17 mouse cellular contexts compared by ENCODE assay signal in genomic region chr12:17702944-17703335, GRCm38 (mm10). TPM values are rescaled to one million over a fixed set of nuclear protein-coding genes. Genes with fewer than 3 reads are reported as not detected.
DNase-seq lines count a peak whose midpoint lies in the region; ATAC-seq and TF ChIP-seq lines count a peak whose summit lies in the region.
"Had no signal": no experiment of that assay in that cellular context is flagged by ENCODE, and none has a peak within 500 bp of the region (broad histone marks: within the 10 kb centered on the region; RNA-seq: fewer than 3 reads in every experiment).

No protein-coding gene starts in this region.

- intact Hi-C loops in heart, postnatal 10 days (cut with DNase I): no loop called here
- intact Hi-C loops in left cerebral cortex, postnatal 25 days (cut with DNase I): no loop called here

- TF ChIP-seq CTCF in heart, postnatal 0 days (IDR thresholded peaks at IDR 0.05; ENCODE audit: low read depth): no peak
- TF ChIP-seq CTCF in liver, postnatal 0 days (IDR thresholded peaks at IDR 0.05; ENCODE audit: low read depth): no peak

- H3K36me3 ChIP-seq in heart, postnatal 0 days (replicated peaks; ENCODE audit: control insufficient read depth, insufficient read depth, low read length): no peaks in the 10 kb centered on the region
- no peaks in the 10 kb centered on the region for H3K36me3 ChIP-seq in midbrain, embryonic 11.5 days (ENCODE audit: control insufficient read depth, insufficient read depth, low read length)
- H3K36me3 ChIP-seq in midbrain, embryonic 16.5 days (ENCODE audit: control insufficient read depth, insufficient read depth, low read length): no peaks in the 10 kb centered on the region
- no peaks in the 10 kb centered on the region for H3K36me3 ChIP-seq in liver, postnatal 0 days (replicated peaks; ENCODE audit: insufficient read depth, low read length)
- H3K36me3 ChIP-seq: hindbrain, embryonic 13.5 days; intestine, embryonic 15.5 days; limb, embryonic 15.5 days; lung, embryonic 15.5 days; midbrain, embryonic 13.5 days; neural tube, embryonic 13.5 days had no signal

- H3K4me2 ChIP-seq in heart, postnatal 0 days (ENCODE audit: low read depth, low read length): no peak overlapping the region
- no peak overlapping the region for H3K4me2 ChIP-seq in midbrain, embryonic 11.5 days
- H3K4me2 ChIP-seq in midbrain, embryonic 16.5 days (ENCODE audit: low read length): no peak overlapping the region
- H3K4me2 ChIP-seq in liver, postnatal 0 days (ENCODE audit: low read depth, low read length): no peak overlapping the region
- H3K4me2 ChIP-seq: hindbrain, embryonic 13.5 days; intestine, embryonic 15.5 days; limb, embryonic 15.5 days; lung, embryonic 15.5 days; midbrain, embryonic 13.5 days; neural tube, embryonic 13.5 days had no signal

- H3K4me3 ChIP-seq in heart, postnatal 0 days (ENCODE audit: low read depth, low read length): no peak overlapping the region
- H3K4me3 ChIP-seq in midbrain, embryonic 11.5 days (ENCODE audit: low read depth, low read length): no peak overlapping the region
- no peak overlapping the region for H3K4me3 ChIP-seq in midbrain, embryonic 16.5 days (ENCODE audit: low read depth, low read length)
- H3K4me3 ChIP-seq in liver, postnatal 0 days (ENCODE audit: low read depth, low read length): no peak overlapping the region
- H3K4me3 ChIP-seq: forebrain, embryonic 10.5 days; hindbrain, embryonic 13.5 days; intestine, embryonic 15.5 days; limb, embryonic 15.5 days; lung, embryonic 15.5 days; midbrain, embryonic 13.5 days; neural tube, embryonic 13.5 days had no signal

- H3K9ac ChIP-seq in heart, postnatal 0 days (replicated peaks; ENCODE audit: low read depth, low read length): no peak overlapping the region
- no peak overlapping the region for H3K9ac ChIP-seq in midbrain, embryonic 11.5 days (ENCODE audit: low read length)
- H3K9ac ChIP-seq in midbrain, embryonic 16.5 days (ENCODE audit: low read depth, low read length): no peak overlapping the region
- no peak overlapping the region for H3K9ac ChIP-seq in liver, postnatal 0 days (replicated peaks)
- H3K9ac ChIP-seq: hindbrain, embryonic 13.5 days; intestine, embryonic 15.5 days; limb, embryonic 15.5 days; lung, embryonic 15.5 days; midbrain, embryonic 13.5 days; neural tube, embryonic 13.5 days had no signal

- DNase-seq in heart, postnatal 0 days (ENCODE audit: low spot score): no peak
- no peak for DNase-seq in heart, postnatal 10 days
- DNase-seq in midbrain, embryonic 11.5 days (ENCODE audit: low spot score, missing footprints): peak; percentile 21
- peak; percentile 59 for DNase-seq in ZHBTc4 (ENCODE audit: low read depth, low spot score)
- DNase-seq in liver, postnatal 0 days: no peak
- no peak for DNase-seq in left cerebral cortex, postnatal 25 days (ENCODE audit: low spot score in 2 of 2)
- DNase-seq: adrenal gland, postnatal 10 days; spleen, adult 18-20 months had no signal

- H3K4me1 ChIP-seq in heart, postnatal 0 days (ENCODE audit: control insufficient read depth, insufficient read depth): no peaks in the 10 kb centered on the region
- peaks cover 23% of the 10 kb centered on the region for H3K4me1 ChIP-seq in midbrain, embryonic 11.5 days (ENCODE audit: control insufficient read depth, insufficient read depth, low read length)
- peaks cover 18% of the 10 kb centered on the region for H3K4me1 ChIP-seq in midbrain, embryonic 16.5 days (ENCODE audit: control insufficient read depth, insufficient read depth, low read length)
- peaks cover 62% of the 10 kb centered on the region for H3K4me1 ChIP-seq in liver, postnatal 0 days (ENCODE audit: insufficient read depth)

- TF ChIP-seq EP300 in heart, postnatal 0 days (IDR thresholded peaks at IDR 0.05; ENCODE audit: low read depth): no peak
- no peak for TF ChIP-seq EP300 in liver, postnatal 0 days (IDR thresholded peaks at IDR 0.05; ENCODE audit: low read depth)

- H3K27ac ChIP-seq in heart, postnatal 0 days (ENCODE audit: low read depth): peak overlapping the region; percentile 55; the same call in 1 of the 2 replicates
- H3K27ac ChIP-seq in midbrain, embryonic 11.5 days (ENCODE audit: low read depth, low read length): no peak overlapping the region
- H3K27ac ChIP-seq in midbrain, embryonic 16.5 days (ENCODE audit: low read length): no peak overlapping the region
- H3K27ac ChIP-seq in liver, postnatal 0 days (ENCODE audit: low read depth): peak overlapping the region; percentile 78
- H3K27ac ChIP-seq: intestine, embryonic 15.5 days; midbrain, embryonic 13.5 days; neural tube, embryonic 13.5 days had no signal

- 56% methylated on average over 6 of the region's 6 CpGs for WGBS in heart, postnatal 0 days
- WGBS in midbrain, embryonic 11.5 days: 87% methylated on average over 6 of the region's 6 CpGs
- WGBS in midbrain, embryonic 16.5 days: 91% methylated on average over 6 of the region's 6 CpGs
- 40% methylated on average over 6 of the region's 6 CpGs for WGBS in liver, postnatal 0 days (ENCODE audit: insufficient replicate concordance)

- ATAC-seq in heart, postnatal 0 days (ENCODE audit: insufficient read depth, low read depth): no peak
- no peak for ATAC-seq in midbrain, embryonic 11.5 days (ENCODE audit: low FRiP score)
- ATAC-seq in midbrain, embryonic 16.5 days: no peak
- no peak for ATAC-seq in liver, postnatal 0 days
- ATAC-seq: activated CD4-positive, CD25-positive, alpha-beta regulatory T cell, adult 4 months; midbrain, embryonic 13.5 days had no signal

- no peaks in the 10 kb centered on the region for H3K9me3 ChIP-seq in heart, postnatal 0 days (replicated peaks; ENCODE audit: control insufficient read depth, low read length)
- no peaks in the 10 kb centered on the region for H3K9me3 ChIP-seq in midbrain, embryonic 11.5 days (ENCODE audit: control insufficient read depth, low read length)
- H3K9me3 ChIP-seq in midbrain, embryonic 16.5 days (replicated peaks; ENCODE audit: control insufficient read depth, low read length, poor library complexity, severe bottlenecking): no peaks in the 10 kb centered on the region
- no peaks in the 10 kb centered on the region for H3K9me3 ChIP-seq in liver, postnatal 0 days (ENCODE audit: low read length)
- H3K9me3 ChIP-seq: forebrain, embryonic 10.5 days; hindbrain, embryonic 13.5 days; intestine, embryonic 15.5 days; limb, embryonic 15.5 days; lung, embryonic 15.5 days; midbrain, embryonic 13.5 days; neural tube, embryonic 13.5 days had no signal

- H3K27me3 ChIP-seq in heart, postnatal 0 days (ENCODE audit: control insufficient read depth, insufficient read depth, low read length): no peaks in the 10 kb centered on the region
- H3K27me3 ChIP-seq in midbrain, embryonic 11.5 days (ENCODE audit: control insufficient read depth, insufficient read depth, low read length): no peaks in the 10 kb centered on the region
- no peaks in the 10 kb centered on the region for H3K27me3 ChIP-seq in midbrain, embryonic 16.5 days (ENCODE audit: control insufficient read depth, insufficient read depth, low read depth, low read length)
- no peaks in the 10 kb centered on the region for H3K27me3 ChIP-seq in liver, postnatal 0 days (ENCODE audit: insufficient read depth, low read length)
- H3K27me3 ChIP-seq: hindbrain, embryonic 13.5 days; intestine, embryonic 15.5 days; limb, embryonic 15.5 days; lung, embryonic 15.5 days; midbrain, embryonic 13.5 days; neural tube, embryonic 13.5 days had no signal

RNA-seq across cellular contexts. Expression of gene Hpcal1, which starts 12.3 kb away (rescaled TPM):
- total RNA-seq in heart, postnatal 0 days (2014; rRNA removed; ENCODE audit: low replicate concordance): 14.8 and 19.1 TPM in 2 replicates
- 21.9 and 22.5 TPM in 2 replicates for polyA plus RNA-seq in heart, postnatal 0 days (2015; fragmentation: Nextera tagmentation; extraction: Ambion mirVana)
- total RNA-seq in heart, postnatal 10 days (2021): 10 to 100 TPM; 22.7 to 31.7 TPM
- 36.4 and 39.1 TPM in 2 replicates for polyA plus RNA-seq in midbrain, embryonic 11.5 days (2014; fragmentation: Nextera tagmentation; extraction: Ambion mirVana)
- polyA plus RNA-seq in midbrain, embryonic 16.5 days (2015; fragmentation: Nextera tagmentation; extraction: Ambion mirVana): 97.2 and 107 TPM in 2 replicates
- 18.6 and 20.8 TPM in 2 replicates for polyA plus RNA-seq in liver, postnatal 0 days (2015; fragmentation: Nextera tagmentation; extraction: Ambion mirVana)
- total RNA-seq in left cerebral cortex, postnatal 25 days (2021): 10 to 100 TPM; 98.4 to 99.2 TPM

Comparison
In these comparisons a context has a peak if more than half of its experiments do, and no peak if none do; other contexts are left out.
1. DNase-seq: peak in midbrain, embryonic 11.5 days (single experiment) and ZHBTc4 (single experiment); none in heart, postnatal 0 days (single experiment), heart, postnatal 10 days (0 of 2), liver, postnatal 0 days (single experiment) and left cerebral cortex, postnatal 25 days (0 of 2).
2. H3K27ac ChIP-seq: peak in heart, postnatal 0 days (single experiment) and liver, postnatal 0 days (single experiment); none in midbrain, embryonic 11.5 days (single experiment) and midbrain, embryonic 16.5 days (single experiment).